ENCODE assay signal across 16 mouse cellular contexts in genomic region chr11:112824146-112824545, GRCm38 (mm10). TPM values are rescaled to one million over a fixed set of nuclear protein-coding genes. Genes with fewer than 3 reads are reported as not detected.
"Had no signal": no experiment of that assay in that cellular context is flagged by ENCODE, and none has a peak within 500 bp of the region (broad histone marks: within the 10 kb centered on the region; RNA-seq: fewer than 3 reads in every experiment).

No protein-coding gene starts in this region.

- H3K27ac ChIP-seq: limb, embryonic 10.5 days; liver, embryonic 15.5 days; midbrain, embryonic 10.5 days; neural tube, embryonic 15.5 days had no signal

- ATAC-seq: lung, postnatal 0 days had no signal

- H3K9me3 ChIP-seq: limb, embryonic 10.5 days; liver, embryonic 15.5 days; midbrain, embryonic 10.5 days; neural tube, embryonic 15.5 days had no signal

- H3K27me3 ChIP-seq: liver, embryonic 15.5 days; neural tube, embryonic 15.5 days had no signal

- H3K4me2 ChIP-seq: liver, embryonic 11.5 days; liver, embryonic 15.5 days; neural tube, embryonic 15.5 days had no signal

- H3K4me1 ChIP-seq: liver, embryonic 15.5 days; neural tube, embryonic 15.5 days had no signal

- H3K4me3 ChIP-seq: limb, embryonic 10.5 days; liver, embryonic 15.5 days; midbrain, embryonic 10.5 days; myocyte; neural tube, embryonic 15.5 days had no signal

- DNase-seq: kidney, postnatal 25 days; lung, adult 2 months; lung, postnatal 36 days; midbrain, embryonic 14.5 days; right cerebral cortex, adult 18-20 months; right cerebral cortex, postnatal 25 days; thymus, adult 2 months; thymus, postnatal 25 days had no signal

- H3K36me3 ChIP-seq: limb, embryonic 10.5 days; liver, embryonic 15.5 days; midbrain, embryonic 10.5 days; neural tube, embryonic 15.5 days had no signal

- H3K9ac ChIP-seq: liver, embryonic 15.5 days; neural tube, embryonic 15.5 days had no signal

RNA-seq across cellular contexts. Expression of gene Sox9, which starts 42.1 kb away (rescaled TPM):
- total RNA-seq: megakaryocyte progenitor cell, adult 5-6 weeks had no signal
